Mouse (Mus musculus) myocyte (in vitro differentiated cells): Measurements from ENCODE around the gene Abhd14b.

Experiments
- CEBPB ChIP-seq: IDR thresholded peaks from 2 replicates; pipeline ENCODE4 v1.6.1; 2011; ENCODE audit warnings: mild to moderate bottlenecking, moderate library complexity; ENCODE audit not compliant: poor library complexity, insufficient read depth, severe bottlenecking
- E2F4 ChIP-seq: IDR thresholded peaks from one replicate; pipeline ENCODE4 v1.6.1; 2011; ENCODE audit warnings: mild to moderate bottlenecking, control low read depth, moderate library complexity; ENCODE audit not compliant: insufficient read depth
- MAX ChIP-seq: IDR thresholded peaks from one replicate; pipeline ENCODE4 v1.6.1; 2011; ENCODE audit warnings: low read depth, mild to moderate bottlenecking, control low read depth
- MYOG ChIP-seq, 3 experiments: IDR thresholded peaks; one replicate each; pipeline ENCODE4 v1.6.1; 2011; ENCODE audit warnings: control low read depth in 2 of 3, low read depth in 2 of 3, mild to moderate bottlenecking in 2 of 3; ENCODE audit not compliant: insufficient read length in 2 of 3, control insufficient read depth in 1 of 3, insufficient read depth in 1 of 3
- POLR2A ChIP-seq: IDR thresholded peaks from one replicate; pipeline ENCODE4 v1.6.1; 2011; ENCODE audit warnings: low read depth, mild to moderate bottlenecking, control low read depth, moderate library complexity; ENCODE audit not compliant: insufficient read length
- POLR2AphosphoS2 ChIP-seq: IDR thresholded peaks from one replicate; pipeline ENCODE4 v1.6.1; 2011; ENCODE audit warnings: low read depth, control low read depth; ENCODE audit not compliant: insufficient read length
- SRF ChIP-seq: IDR thresholded peaks from one replicate; pipeline ENCODE4 v1.6.1; 2011; ENCODE audit warnings: low read depth; ENCODE audit not compliant: control insufficient read depth, insufficient read length
- TCF3 ChIP-seq: IDR thresholded peaks from one replicate; pipeline ENCODE4 v1.6.1; 2011; ENCODE audit warnings: low read depth, control low read depth; ENCODE audit not compliant: insufficient read length

DNA sequence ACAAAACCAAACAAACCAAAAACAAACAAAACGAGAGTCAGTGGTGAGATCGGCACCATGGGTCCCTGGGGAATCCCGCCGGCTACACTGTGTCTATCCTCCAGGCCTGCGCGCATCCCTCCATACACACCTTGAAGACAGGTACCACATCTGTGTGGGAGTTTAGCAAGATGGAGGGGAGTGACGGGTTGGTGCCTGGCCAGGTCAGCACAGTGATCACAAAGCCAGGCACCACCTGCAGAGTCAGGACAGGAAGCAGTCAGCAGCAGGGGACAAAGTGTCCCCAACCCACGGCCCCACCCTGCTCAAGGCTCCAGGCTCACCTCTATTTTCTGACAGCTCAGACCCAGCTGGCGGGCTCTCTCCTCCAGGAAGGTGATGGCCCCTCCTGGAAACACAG is 10.7 kb upstream of the Abhd14b start:
- TF ChIP-seq POLR2A (no peak), CEBPB (no peak), SRF (no peak), TCF3 (no peak), MAX (no peak), E2F4 (no peak), POLR2AphosphoS2 (no peak), MYOG (IDR thresholded peaks at IDR 0.05; ENCODE audit: control insufficient read depth in 1 of 3, insufficient read depth in 1 of 3, insufficient read length in 2 of 3, low read depth in 2 of 3) (no peak)
